Comparison of ENCODE assay signal across 20 mouse cellular contexts in genomic region chr5:63503056-63503845, GRCm38 (mm10).
A peak's percentile ranks its signal among the peaks of the same experiment; 100 is the strongest.
DNase-seq lines count a peak whose midpoint lies in the region; ATAC-seq lines count a peak whose summit lies in the region.
"Had no signal": no experiment of that assay in that cellular context is flagged by ENCODE, and none has a peak within 500 bp of the region (broad histone marks: within the 10 kb centered on the region; RNA-seq: fewer than 3 reads in every experiment).

No protein-coding gene starts in this region.

- ATAC-seq in CD4-positive, CD25-positive, alpha-beta regulatory T cell, adult 4 months, result no peak
- ATAC-seq: forebrain, embryonic 16.5 days; inflammation-experienced regulatory T-cells, adult 6 months; lung, postnatal 0 days; Patski had no signal

- DNase-seq in layer of hippocampus, adult 9-11 months, result peak; percentile 37
- no peak for DNase-seq in layer of hippocampus, postnatal 25 days (ENCODE audit: extremely low spot score in 1 of 2, low spot score in 1 of 2)
- DNase-seq in frontal cortex, postnatal 36 days (ENCODE audit: low spot score in 2 of 2), result peak; percentile 17 to 84
- DNase-seq in left cerebral cortex, postnatal 36 days (ENCODE audit: low spot score in 2 of 2), result peak; percentile 39 to 53
- no peak for DNase-seq in heart, postnatal 36 days
- no peak for DNase-seq in urinary bladder, postnatal 4 days (ENCODE audit: low spot score in 2 of 2)
- DNase-seq: adrenal gland, adult 8-10 months; cerebellum, adult 11 months; cerebellum, postnatal 10 days; gastrocnemius, postnatal 25 days; kidney, adult 9 months; kidney, postnatal 25 days; liver; thymus, adult 18-20 months; thymus, postnatal 4 days had no signal

- intact Hi-C loops in left cerebral cortex, postnatal 36 days (cut with DNase I), result loop anchor here (5.0 kb wide), 2 partner anchors 144 to 171 kb away; partner anchors contain the start of gene Nwd2
- intact Hi-C loops in heart, postnatal 36 days (cut with DNase I), result no loop called here

Comparison
In these comparisons a context has a peak if more than half of its experiments do, and no peak if none do; other contexts are left out.
1. DNase-seq: peak in layer of hippocampus, adult 9-11 months (single experiment), frontal cortex, postnatal 36 days (2 of 2) and left cerebral cortex, postnatal 36 days (2 of 2); none in layer of hippocampus, postnatal 25 days (0 of 2), heart, postnatal 36 days (0 of 2) and urinary bladder, postnatal 4 days (0 of 2).